ENCODE assay signal across 1 mouse cellular context in the genomic region with DNA sequence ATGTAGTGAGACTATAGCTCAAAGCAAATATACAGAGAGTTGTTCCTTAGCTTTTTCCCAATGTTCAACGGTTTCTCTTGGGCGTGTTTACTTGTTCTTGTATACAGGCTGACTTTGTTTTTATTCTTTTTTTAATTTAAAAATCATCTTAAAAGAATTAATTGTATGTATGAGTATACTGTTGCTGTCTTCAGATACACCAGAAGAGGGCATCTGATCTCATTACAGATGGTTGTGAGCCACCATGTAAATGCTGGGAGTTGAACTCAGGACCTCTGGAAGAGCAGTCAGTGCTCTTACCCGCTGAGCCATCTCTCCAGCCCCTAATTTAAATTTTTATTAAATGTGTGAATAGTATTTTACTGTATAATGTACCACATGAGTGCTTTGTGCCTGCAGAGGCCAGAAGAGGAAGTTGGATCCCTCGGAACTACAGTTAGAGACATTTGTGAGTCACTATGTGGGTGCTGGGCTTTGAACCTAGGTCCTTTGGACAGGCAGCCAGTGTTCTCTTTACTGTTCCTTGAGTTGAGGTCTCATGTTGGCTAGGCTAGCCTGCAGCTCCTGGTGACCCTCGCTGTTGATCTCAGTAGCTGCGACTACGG.
TF ChIP-seq lines count a peak whose summit lies in the region.

No protein-coding gene starts in this region.

TF ChIP-seq in MEL, 35 proteins besides CTCF, POLR2A, EP300 and RAD21:
- TF ChIP-seq POLR2AphosphoS5 (IDR thresholded peaks at IDR 0.05; ENCODE audit: borderline replicate concordance, low read depth, low read length) (no peak), SMC3 (IDR thresholded peaks at IDR 0.05; ENCODE audit: low read depth, low read length) (peak; percentile 56), MAFK (IDR thresholded peaks at IDR 0.05; ENCODE audit: borderline replicate concordance, low read depth, low read length) (peak; percentile 46; the same call in 1 of the 2 replicates), ELF1 (IDR thresholded peaks at IDR 0.05; ENCODE audit: low read depth, low read length) (0 out of 2 replicates have a peak, but pooled peaks have one; percentile 14), JUND (IDR thresholded peaks at IDR 0.05; ENCODE audit: low read depth, low read length) (0 out of 2 replicates have a peak, but pooled peaks have one; percentile 52), USF1 (IDR thresholded peaks at IDR 0.05; ENCODE audit: low read depth, low read length) (no peak), KAT2A (conservative IDR thresholded peaks at IDR 0.05; ENCODE audit: low read depth, low read length) (no peak), ZNF384 (IDR thresholded peaks at IDR 0.05; ENCODE audit: low read depth, low read length) (0 out of 2 replicates have a peak, but pooled peaks have one; percentile 31), HCFC1 (IDR thresholded peaks at IDR 0.05; ENCODE audit: low read depth, low read length) (peak; percentile 37; the same call in 1 of the 2 replicates), TBP (IDR thresholded peaks at IDR 0.05; ENCODE audit: low read depth, low read length) (peak; percentile 91), SIN3A (IDR thresholded peaks at IDR 0.05; ENCODE audit: low read length) (no peak), MEF2A (IDR thresholded peaks at IDR 0.05; ENCODE audit: extremely low read depth, insufficient replicate concordance, low read depth, low read length, poor library complexity, severe bottlenecking) (no peak), ZMIZ1 (IDR thresholded peaks at IDR 0.05; ENCODE audit: low read depth, low read length) (no peak)
TF ChIP-seq in MEL: peak in this region for 7.
